Mouse (Mus musculus) thymus, adult 2 months (tissue): ENCODE results near the gene Nlrx1. TPM values are rescaled to one million over a fixed set of nuclear protein-coding genes. Genes with fewer than 3 reads are reported as not detected.

Source experiments
- DNase-seq: peaks from one replicate; pipeline ENCODE4 v3.0.0; 2021
- H3K27ac ChIP-seq: fragments of 200-500 bp; 2 replicates; pipeline ENCODE4 v1.5.1; 2012; ENCODE audit warnings: low read length, control low read depth; ENCODE audit not compliant: control insufficient read depth, insufficient read depth
- H3K27me3 ChIP-seq: fragments of 200-500 bp; 2 replicates; pipeline ENCODE4 v1.6.1; 2012; ENCODE audit warnings: mild to moderate bottlenecking, low read length, moderate library complexity, mixed read lengths; ENCODE audit not compliant: control insufficient read depth, insufficient read depth
- H3K36me3 ChIP-seq: fragments of 200-500 bp; 2 replicates; pipeline ENCODE4 v1.6.1; 2012; ENCODE audit warnings: mild to moderate bottlenecking, low read length, moderate library complexity; ENCODE audit not compliant: control insufficient read depth, insufficient read depth
- H3K4me1 ChIP-seq: fragments of 200-500 bp; replicated peaks from 2 replicates; pipeline ENCODE4 v1.6.1; 2012; ENCODE audit warnings: low read length; ENCODE audit not compliant: control insufficient read depth, insufficient read depth
- H3K4me3 ChIP-seq: fragments of 200-500 bp; 2 replicates; pipeline ENCODE4 v1.5.1; 2012; ENCODE audit warnings: mild to moderate bottlenecking, low read length, control low read depth, moderate library complexity; ENCODE audit not compliant: control insufficient read depth, insufficient read depth
- CTCF ChIP-seq: fragments of 200-500 bp; IDR thresholded peaks from 2 replicates; pipeline ENCODE4 v1.5.1; 2012; ENCODE audit warnings: mild to moderate bottlenecking, control low read depth, low read length, moderate library complexity, borderline replicate concordance; ENCODE audit not compliant: control insufficient read depth, poor library complexity, insufficient read depth; ENCODE audit errors: extremely low read depth
- POLR2A ChIP-seq: fragments of 200-500 bp; IDR thresholded peaks from 2 replicates; pipeline ENCODE4 v1.6.1; 2012; ENCODE audit warnings: mild to moderate bottlenecking, low read length, control low read depth, moderate library complexity; ENCODE audit not compliant: control insufficient read depth, poor library complexity, insufficient read depth; ENCODE audit errors: extremely low read depth
- WGBS: fragments of 180-500 bp; shearing (Covaris S2); methylation state at CpG from one replicate; pipeline ENCODE4 v1.1.7; 2018; 5-methylcytosine and 5-hydroxymethylcytosine counted together
- polyA plus RNA-seq: library from polyadenylated mRNA; depleted of rRNA; stranded (reverse); fragments of >200 nt; gene quantifications from 2 replicates; pipeline ENCODE4 v1.2.3, GENCODE M21; 2012; rRNA removed

Gene Nlrx1
- polyA plus RNA-seq, 1 experiment = 13.4 TPM

DNA sequence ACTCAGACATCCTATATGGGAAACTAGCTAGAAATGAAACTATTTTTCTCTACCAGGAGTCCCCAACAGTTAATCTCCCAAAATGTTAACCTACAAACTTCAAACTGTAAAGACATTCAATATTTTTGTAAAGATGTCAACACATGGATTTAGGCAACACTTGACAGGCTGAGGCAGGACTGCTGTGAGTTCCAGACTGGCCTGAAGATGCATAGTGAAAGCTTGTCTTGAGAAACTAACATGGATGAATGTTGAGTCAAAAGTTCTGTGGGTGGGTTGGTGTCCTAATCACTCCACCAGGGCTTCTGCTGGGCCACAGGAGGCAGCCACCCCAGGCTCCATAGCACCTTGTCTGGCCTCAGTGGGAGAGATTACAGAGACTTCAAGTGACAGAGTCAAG is 36.8 kb downstream of the Nlrx1 start:
- no peak for DNase-seq
- H3K4me3 ChIP-seq = peak overlapping the region; percentile 51
- peaks cover 30% of the 10 kb centered on the region for H3K4me1 ChIP-seq
- no peak for TF ChIP-seq CTCF
- no peak for TF ChIP-seq POLR2A
- H3K27ac ChIP-seq = peak overlapping the region; percentile 58
- peaks cover 17% of the 10 kb centered on the region for H3K36me3 ChIP-seq
- no peaks in the 10 kb centered on the region for H3K27me3 ChIP-seq

DNA sequence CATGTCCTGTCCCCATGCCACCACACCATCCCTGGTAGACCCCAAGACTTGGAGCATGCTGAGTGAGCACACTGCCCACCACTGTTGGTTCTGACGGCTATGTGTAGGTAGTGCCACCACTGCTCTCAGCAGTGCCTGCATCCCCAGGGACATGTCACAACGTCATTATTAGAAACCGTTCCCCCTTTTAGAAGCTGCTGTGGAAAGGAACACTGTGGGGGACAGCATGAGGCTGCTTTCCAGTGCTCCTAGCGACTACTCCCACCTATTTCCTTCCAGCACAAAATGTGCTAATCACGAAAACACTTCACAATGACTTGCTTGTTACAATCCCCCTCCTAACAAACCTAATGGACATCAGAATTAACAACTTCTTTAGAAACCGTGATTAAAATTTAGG is 42.4 kb downstream of the Nlrx1 start:
- Histone ChIP-seq H3K4me3 (no peak overlapping the region), H3K36me3 (peaks cover 17% of the 10 kb centered on the region), H3K27ac (no peak overlapping the region), H3K4me1 (peaks cover 15% of the 10 kb centered on the region), H3K27me3 (no peaks in the 10 kb centered on the region)
- no peak for TF ChIP-seq POLR2A
- TF ChIP-seq CTCF = no peak
- DNase-seq = no peak
- WGBS = 77% methylated on average over 6 of the region's 6 CpGs

DNA sequence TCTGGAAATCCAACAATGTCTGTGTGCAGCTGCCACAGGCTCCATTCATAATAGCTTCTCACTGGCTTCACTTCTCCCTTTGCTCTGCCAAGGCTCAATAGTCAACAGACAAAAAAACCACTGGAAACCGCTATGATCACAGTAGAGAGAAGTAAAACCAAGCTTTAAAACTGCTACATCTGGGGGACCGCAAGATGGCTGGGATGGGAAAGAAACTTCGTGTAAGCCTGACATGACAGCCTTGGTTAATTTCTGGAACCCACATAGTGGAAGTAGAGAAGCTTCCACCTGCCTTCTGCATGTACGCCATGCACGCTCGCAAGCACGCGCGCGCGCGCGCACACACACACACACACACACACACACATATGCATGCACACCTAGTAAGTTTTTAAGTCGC is 54.9 kb downstream of the Nlrx1 start:
- Histone ChIP-seq H3K4me3 (no peak overlapping the region), H3K4me1 (peaks cover 5% of the 10 kb centered on the region), H3K27ac (no peak overlapping the region), H3K36me3 (peaks cover 14% of the 10 kb centered on the region), H3K27me3 (no peaks in the 10 kb centered on the region)
- DNase-seq = no peak
- 12% methylated on average over 14 of the region's 14 CpGs for WGBS
- TF ChIP-seq POLR2A (no peak), CTCF (no peak)

DNA sequence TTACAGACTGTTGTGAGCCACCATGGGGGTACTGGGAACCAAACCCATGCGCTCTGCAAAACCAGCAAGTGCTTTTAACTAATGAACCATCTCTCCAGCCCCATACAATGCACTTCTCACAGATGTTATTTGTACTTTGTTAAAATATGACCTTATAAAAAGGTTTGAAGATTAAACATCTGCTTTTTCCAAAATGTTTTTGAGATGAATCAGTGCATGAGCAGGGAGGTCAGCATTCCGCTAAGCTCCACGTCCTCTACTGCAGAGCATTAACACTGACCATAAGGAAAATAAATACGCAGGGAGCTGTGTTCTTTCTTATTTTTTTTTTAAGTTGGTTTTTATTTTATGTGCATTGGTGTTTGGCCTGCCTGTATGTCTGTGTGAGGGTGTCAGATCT is 56.0 kb downstream of the Nlrx1 start:
- H3K36me3 ChIP-seq = peaks cover 14% of the 10 kb centered on the region
- TF ChIP-seq POLR2A = no peak
- no peak for TF ChIP-seq CTCF
- no peak for DNase-seq
- H3K4me1 ChIP-seq = peaks cover 5% of the 10 kb centered on the region
- 98% methylated on average over 4 of the region's 4 CpGs for WGBS
- H3K27me3 ChIP-seq = no peaks in the 10 kb centered on the region
- no peak overlapping the region for H3K4me3 ChIP-seq
- no peak overlapping the region for H3K27ac ChIP-seq

GRCm38 (mm10) chr9:44209416-44209815 is 59.0 kb downstream of the Nlrx1 start:
- 96% methylated on average over 4 of the region's 4 CpGs for WGBS
- Histone ChIP-seq H3K27ac (no peak overlapping the region), H3K27me3 (no peaks in the 10 kb centered on the region), H3K36me3 (peaks cover 14% of the 10 kb centered on the region), H3K4me1 (peaks cover 5% of the 10 kb centered on the region), H3K4me3 (no peak overlapping the region)
- no peak for DNase-seq
- TF ChIP-seq POLR2A (no peak), CTCF (no peak)

DNA sequence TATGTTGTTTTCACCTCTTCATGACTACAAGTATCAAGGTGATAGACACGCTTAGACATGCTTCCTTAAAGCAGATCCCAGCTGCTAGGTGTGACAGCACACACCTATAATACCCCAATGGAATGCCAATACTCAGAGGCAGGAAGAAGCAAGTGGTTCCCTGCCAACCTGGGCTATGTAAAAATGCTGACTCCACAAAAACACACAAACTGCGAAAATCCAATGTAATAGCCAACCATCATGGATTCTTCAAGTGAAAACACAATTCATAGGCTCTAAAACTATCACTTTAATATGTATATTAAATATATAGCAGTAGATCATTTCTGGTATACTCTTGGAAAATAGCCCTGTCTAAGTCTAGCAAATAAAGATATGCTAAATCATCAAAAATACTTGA is 60.6 kb downstream of the Nlrx1 start:
- WGBS = 95% methylated on average over 2 of the region's 2 CpGs
- DNase-seq = no peak
- TF ChIP-seq POLR2A (no peak), CTCF (no peak)
- Histone ChIP-seq H3K4me3 (no peak overlapping the region), H3K36me3 (peaks cover 12% of the 10 kb centered on the region), H3K27me3 (no peaks in the 10 kb centered on the region), H3K27ac (no peak overlapping the region), H3K4me1 (peaks cover 2% of the 10 kb centered on the region; the same call in 1 of the 2 replicates)

Other genes starting within 250 kb of the Nlrx1 start
- gene Thy1, start 225.2 kb downstream of the Nlrx1 start, polyA plus RNA-seq = 3,068 and 3,478 TPM in 2 replicates
- 4.5 and 6.8 TPM in 2 replicates for gene Usp2, start 201.6 kb downstream of the Nlrx1 start, polyA plus RNA-seq
- 0.09 TPM in 1 of 2 replicates, not detected in the other for gene Mfrp, start 166.9 kb downstream of the Nlrx1 start, polyA plus RNA-seq
- 3.4 and 5.0 TPM in 2 replicates for gene C1qtnf5, start 161.4 kb downstream of the Nlrx1 start, polyA plus RNA-seq
- gene Gm49380, start 155.1 kb downstream of the Nlrx1 start, polyA plus RNA-seq = not detected in 2 replicates
- gene Rnf26, start 155.1 kb downstream of the Nlrx1 start, polyA plus RNA-seq = 72.3 and 119 TPM in 2 replicates
- 13.0 and 18.7 TPM in 2 replicates for gene Mcam, start 134.1 kb downstream of the Nlrx1 start, polyA plus RNA-seq
- 132 and 194 TPM in 2 replicates for gene Cbl, start 34.5 kb downstream of the Nlrx1 start, polyA plus RNA-seq
- gene Ccdc153, start 27.9 kb downstream of the Nlrx1 start, polyA plus RNA-seq = 6.1 and 13.0 TPM in 2 replicates
- gene Pdzd3, start 17.1 kb downstream of the Nlrx1 start, polyA plus RNA-seq = 0.55 and 0.59 TPM in 2 replicates
- 1.2 and 2.7 TPM in 2 replicates for gene Abcg4, start 20.0 kb upstream of the Nlrx1 start, polyA plus RNA-seq
- gene Hinfp, start 37.1 kb upstream of the Nlrx1 start, polyA plus RNA-seq = 71.1 and 71.9 TPM in 2 replicates
- 94.1 and 110 TPM in 2 replicates for gene C2cd2l, start 51.7 kb upstream of the Nlrx1 start, polyA plus RNA-seq
- gene Dpagt1, start 57.4 kb upstream of the Nlrx1 start, polyA plus RNA-seq = 47.9 and 49.5 TPM in 2 replicates
- gene H2afx, start 66.1 kb upstream of the Nlrx1 start, polyA plus RNA-seq = 891 and 1,033 TPM in 2 replicates
- gene Hmbs, start 75.6 kb upstream of the Nlrx1 start, polyA plus RNA-seq = 40.7 and 42.2 TPM in 2 replicates
- gene Vps11, start 93.1 kb upstream of the Nlrx1 start, polyA plus RNA-seq = 37.9 and 40.8 TPM in 2 replicates
- 74.4 and 75.5 TPM in 2 replicates for gene Hyou1, start 110.9 kb upstream of the Nlrx1 start, polyA plus RNA-seq
- gene Slc37a4, start 128.3 kb upstream of the Nlrx1 start, polyA plus RNA-seq = 22.4 and 32.9 TPM in 2 replicates
- gene Rps25, start 138.5 kb upstream of the Nlrx1 start, polyA plus RNA-seq = 220 and 258 TPM in 2 replicates
- gene Trappc4, start 139.0 kb upstream of the Nlrx1 start, polyA plus RNA-seq = 49.1 and 57.4 TPM in 2 replicates
- gene Ccdc84, start 150.0 kb upstream of the Nlrx1 start, polyA plus RNA-seq = 30.0 and 30.9 TPM in 2 replicates
- 0.08 and 0.22 TPM in 2 replicates for gene Foxr1, start 172.5 kb upstream of the Nlrx1 start, polyA plus RNA-seq
- 1.4 and 1.6 TPM in 2 replicates for gene Upk2, start 186.4 kb upstream of the Nlrx1 start, polyA plus RNA-seq
- gene Bcl9l, start 214.2 kb upstream of the Nlrx1 start, polyA plus RNA-seq = 38.7 and 50.4 TPM in 2 replicates